Mouse (Mus musculus) adrenal gland, postnatal 4 days (tissue): ENCODE data around the gene 4921511C20Rik. TPM values are rescaled to one million over a fixed set of nuclear protein-coding genes. Genes with fewer than 3 reads are reported as not detected.

Experiments used
- DNase-seq, 2 experiments: peaks; one replicate each; pipeline ENCODE4 v3.0.0; 2021 to 2022; ENCODE audit warnings: low spot score in 2 of 2, mixed read lengths in 2 of 2
- long read RNA-seq, 2 experiments: library from polyadenylated mRNA; stranded (forward); transcript quantifications; one replicate each; pipeline ENCODE4 v2.0.0; 2021
- total RNA-seq, 2 experiments: library from RNA; stranded (reverse); gene quantifications; 2 replicates each; pipeline ENCODE4 v1.2.3; 2021

4921511C20Rik gene
- not detected for total RNA-seq
- long read RNA-seq, experiment 1: 0 reads
- long read RNA-seq, experiment 2: 0 reads

DNA sequence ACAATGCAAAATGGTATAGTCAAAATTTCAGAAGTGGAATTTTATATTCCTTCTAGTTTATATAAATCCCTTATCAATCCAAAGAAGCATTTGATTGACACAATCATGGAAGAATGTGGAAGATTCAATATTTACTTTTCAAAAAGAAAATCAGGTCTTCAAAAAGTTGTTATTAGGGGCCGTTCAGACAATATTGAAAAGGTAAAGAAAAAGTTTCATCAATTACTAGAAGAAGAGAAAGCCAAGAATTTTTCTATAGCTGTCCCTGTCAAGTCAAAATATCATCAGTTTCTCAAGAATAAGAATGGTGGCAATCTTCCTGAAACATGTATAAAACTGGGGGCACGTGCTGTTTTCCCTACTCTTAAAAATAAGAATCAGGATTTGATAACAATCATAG is at the start of gene 4921511C20Rik:
4921511C20Rik (plus strand) TSS at position 301 of the 400 bp plus-strand sequence.
- no peak for DNase-seq
